Mouse (Mus musculus) liver, embryonic 16.5 days (tissue): ENCODE data around the gene Rad23a. TPM values are rescaled to one million over a fixed set of nuclear protein-coding genes. Genes with fewer than 3 reads are reported as not detected.

Experiments used
- ATAC-seq: fragments of 200-750 bp; cut with Nextera tagmentation; 2 replicates; pipeline ENCODE4 v1.8.0; 2017; ENCODE audit warnings: low read depth, mild to moderate bottlenecking, moderate number of reproducible peaks, moderate library complexity
- H3K27ac ChIP-seq: fragments of 300-500 bp; sonication (generic); 2 replicates; pipeline ENCODE4 v1.5.1; 2014; ENCODE audit warnings: mild to moderate bottlenecking, low read length
- H3K27me3 ChIP-seq: fragments of 300-500 bp; sonication (generic); 2 replicates; pipeline ENCODE4 v1.6.1; 2014; ENCODE audit warnings: low read depth, low read length, mixed read lengths; ENCODE audit not compliant: control insufficient read depth, insufficient read depth
- H3K36me3 ChIP-seq: fragments of 300-500 bp; sonication (generic); 2 replicates; pipeline ENCODE4 v1.6.1; 2014; ENCODE audit warnings: mild to moderate bottlenecking; ENCODE audit not compliant: control insufficient read depth, insufficient read depth
- H3K4me1 ChIP-seq: fragments of 300-500 bp; sonication (generic); 2 replicates; pipeline ENCODE4 v1.6.1; 2014; ENCODE audit warnings: low read depth, low read length, mixed read lengths; ENCODE audit not compliant: control insufficient read depth
- H3K4me2 ChIP-seq: fragments of 300-500 bp; sonication (generic); 2 replicates; pipeline ENCODE4 v1.6.1; 2014; ENCODE audit warnings: low read depth, low read length, mixed read lengths
- H3K4me3 ChIP-seq: fragments of 300-500 bp; sonication (generic); 2 replicates; pipeline ENCODE4 v1.5.1; 2014; ENCODE audit warnings: low read depth, mild to moderate bottlenecking, low read length
- H3K9ac ChIP-seq: fragments of 300-500 bp; sonication (generic); 2 replicates; pipeline ENCODE4 v1.6.1; 2014; ENCODE audit warnings: low read depth, low read length
- H3K9me3 ChIP-seq: fragments of 300-500 bp; sonication (generic); replicated peaks from 2 replicates; pipeline ENCODE4 v1.6.1; 2016; ENCODE audit warnings: low read length; ENCODE audit not compliant: control insufficient read depth
- WGBS: fragments of 180-500 bp; shearing (Covaris S2); extraction: QIAGEN DNeasy Blood & Tissue Kit; methylation state at CpG from one replicate; pipeline ENCODE4 v1.1.7; 2014; ENCODE audit not compliant: insufficient replicate concordance; 5-methylcytosine and 5-hydroxymethylcytosine counted together
- polyA plus RNA-seq: library from polyadenylated mRNA; unstranded; fragments of >200 nt; fragmentation: Nextera tagmentation; extraction: Ambion mirVana; gene quantifications from 2 replicates; pipeline ENCODE4 v1.2.1, GENCODE M21; 2015

Rad23a gene
- polyA plus RNA-seq, 1 experiment from 2014 or later = 307 TPM

- no peaks in the 10 kb centered on the region for H3K9me3 ChIP-seq
- H3K27me3 ChIP-seq = peaks cover 50% of the 10 kb centered on the region
- H3K9ac ChIP-seq = no peak overlapping the region
- H3K27ac ChIP-seq = no peak overlapping the region
- H3K4me3 ChIP-seq = no peak overlapping the region
- 78% methylated on average over 15 of the region's 15 CpGs for WGBS
- H3K36me3 ChIP-seq = no peaks in the 10 kb centered on the region
- H3K4me1 ChIP-seq = peaks cover 20% of the 10 kb centered on the region
- ATAC-seq = no peak
- no peak overlapping the region for H3K4me2 ChIP-seq
Observed at GRCm38 (mm10) chr8:84797256-84797797, 43.1 kb downstream of the Rad23a start.

GRCm38 (mm10) chr8:84794486-84794885 lies 46.0 kb downstream of the Rad23a start:
- no peak overlapping the region for H3K4me3 ChIP-seq
- no peaks in the 10 kb centered on the region for H3K36me3 ChIP-seq
- no peak overlapping the region for H3K4me2 ChIP-seq
- no peak overlapping the region for H3K9ac ChIP-seq
- H3K27ac ChIP-seq = no peak overlapping the region
- H3K9me3 ChIP-seq = no peaks in the 10 kb centered on the region
- WGBS = 68% methylated on average over 7 of the region's 7 CpGs
- ATAC-seq = no peak
- H3K27me3 ChIP-seq = peaks cover 41% of the 10 kb centered on the region
- peaks cover 10% of the 10 kb centered on the region for H3K4me1 ChIP-seq

- ATAC-seq = no peak
- Histone ChIP-seq H3K36me3 (no peaks in the 10 kb centered on the region), H3K4me1 (peaks cover 5% of the 10 kb centered on the region), H3K27me3 (peaks cover 41% of the 10 kb centered on the region), H3K4me2 (no peak overlapping the region), H3K27ac (no peak overlapping the region), H3K9ac (no peak overlapping the region), H3K9me3 (no peaks in the 10 kb centered on the region), H3K4me3 (no peak overlapping the region)
- 65% methylated on average over 13 of the region's 13 CpGs for WGBS
Observed at GRCm38 (mm10) chr8:84793791-84794485, 46.5 kb downstream of the Rad23a start.

- Histone ChIP-seq H3K9ac (no peak overlapping the region), H3K36me3 (no peaks in the 10 kb centered on the region), H3K27ac (no peak overlapping the region), H3K27me3 (peaks cover 41% of the 10 kb centered on the region), H3K4me3 (no peak overlapping the region), H3K9me3 (no peaks in the 10 kb centered on the region), H3K4me1 (no peaks in the 10 kb centered on the region), H3K4me2 (no peak overlapping the region)
- no peak for ATAC-seq
- 64% methylated on average over 9 of the region's 9 CpGs for WGBS
Observed at GRCm38 (mm10) chr8:84793134-84793533, 47.3 kb downstream of the Rad23a start.

- no peaks in the 10 kb centered on the region for H3K4me1 ChIP-seq
- H3K36me3 ChIP-seq = no peaks in the 10 kb centered on the region
- H3K27ac ChIP-seq = no peak overlapping the region
- ATAC-seq = no peak
- H3K4me2 ChIP-seq = no peak overlapping the region
- WGBS = 70% methylated on average over 12 of the region's 12 CpGs
- H3K27me3 ChIP-seq = peaks cover 41% of the 10 kb centered on the region
- H3K9ac ChIP-seq = no peak overlapping the region
- H3K9me3 ChIP-seq = no peaks in the 10 kb centered on the region
- no peak overlapping the region for H3K4me3 ChIP-seq
Observed at GRCm38 (mm10) chr8:84792429-84792947, 48.0 kb downstream of the Rad23a start.

GRCm38 (mm10) chr8:84790537-84790936 lies 49.9 kb downstream of the Rad23a start:
- H3K9ac ChIP-seq = no peak overlapping the region
- H3K4me3 ChIP-seq = no peak overlapping the region
- no peaks in the 10 kb centered on the region for H3K36me3 ChIP-seq
- no peak overlapping the region for H3K4me2 ChIP-seq
- H3K27me3 ChIP-seq = peaks cover 54% of the 10 kb centered on the region
- H3K4me1 ChIP-seq = no peaks in the 10 kb centered on the region
- H3K27ac ChIP-seq = no peak overlapping the region
- no peaks in the 10 kb centered on the region for H3K9me3 ChIP-seq
- 60% methylated on average over 2 of the region's 2 CpGs for WGBS
- no peak for ATAC-seq

- H3K9me3 ChIP-seq = no peaks in the 10 kb centered on the region
- ATAC-seq = no peak
- no peak overlapping the region for H3K4me3 ChIP-seq
- 75% methylated on average over 9 of the region's 9 CpGs for WGBS
- no peak overlapping the region for H3K27ac ChIP-seq
- H3K27me3 ChIP-seq = peaks cover 57% of the 10 kb centered on the region
- H3K36me3 ChIP-seq = no peaks in the 10 kb centered on the region
- no peak overlapping the region for H3K9ac ChIP-seq
- H3K4me1 ChIP-seq = no peaks in the 10 kb centered on the region
- H3K4me2 ChIP-seq = no peak overlapping the region
Observed at GRCm38 (mm10) chr8:84789855-84790486, 50.5 kb downstream of the Rad23a start.

GRCm38 (mm10) chr8:84789345-84789744 lies 51.1 kb downstream of the Rad23a start:
- H3K4me1 ChIP-seq = no peaks in the 10 kb centered on the region; the same call in 1 of the 2 replicates
- no peak overlapping the region for H3K4me2 ChIP-seq
- ATAC-seq = no peak
- H3K27me3 ChIP-seq = peaks cover 63% of the 10 kb centered on the region
- H3K9me3 ChIP-seq = no peaks in the 10 kb centered on the region
- H3K4me3 ChIP-seq = no peak overlapping the region
- WGBS = 51% methylated on average over 5 of the region's 5 CpGs
- H3K9ac ChIP-seq = no peak overlapping the region
- H3K27ac ChIP-seq = no peak overlapping the region
- H3K36me3 ChIP-seq = no peaks in the 10 kb centered on the region

- no peak for ATAC-seq
- peaks cover 68% of the 10 kb centered on the region for H3K27me3 ChIP-seq
- no peak overlapping the region for H3K4me3 ChIP-seq
- H3K9ac ChIP-seq = no peak overlapping the region
- no peaks in the 10 kb centered on the region for H3K36me3 ChIP-seq
- H3K4me1 ChIP-seq = no peaks in the 10 kb centered on the region; the same call in 1 of the 2 replicates
- H3K4me2 ChIP-seq = no peak overlapping the region
- WGBS = 40% methylated on average over 11 of the region's 11 CpGs
- no peaks in the 10 kb centered on the region for H3K9me3 ChIP-seq
- H3K27ac ChIP-seq = no peak overlapping the region
Observed at GRCm38 (mm10) chr8:84788896-84789295, 51.6 kb downstream of the Rad23a start.
